Mouse (Mus musculus) G1E (cell line): ENCODE data around the gene Inka1.

ENCODE experiments used
- CTCF ChIP-seq: IDR thresholded peaks from 2 replicates; pipeline ENCODE4 v1.5.1; 2012; ENCODE audit warnings: low read depth, low read length, inconsistent platforms, mixed read lengths
- GATA1 ChIP-seq: IDR thresholded peaks from 2 replicates; pipeline ENCODE4 v1.6.1; 2012; ENCODE audit warnings: borderline replicate concordance, low read length, inconsistent platforms, mixed read lengths
- GATA2 ChIP-seq: IDR thresholded peaks from 2 replicates; pipeline ENCODE4 v1.6.1; 2012; ENCODE audit warnings: low read depth, low read length, inconsistent platforms, borderline replicate concordance
- TAL1 ChIP-seq: conservative IDR thresholded peaks from 2 replicates; pipeline ENCODE4 v1.6.1; 2012; ENCODE audit warnings: low read depth, low read length, inconsistent platforms, mixed read lengths

- TF ChIP-seq CTCF (no peak), GATA1 (no peak), TAL1 (no peak), GATA2 (no peak)
Measured at GRCm38 (mm10) chr9:107947241-107948194, 38.2 kb downstream of the Inka1 start.
